Mouse (Mus musculus): ENCODE measurements around the gene Padi6. TPM values are rescaled to one million over a fixed set of nuclear protein-coding genes. Genes with fewer than 3 reads are reported as not detected.
A peak's percentile ranks its signal among the peaks of the same experiment; 100 is the strongest.

The Padi6 gene
- total RNA-seq, 1 experiment from 2014 or later, result not detected

GRCm38 (mm10) chr4:140750328-140750727 is 7.9 kb upstream of the Padi6 start:
- DNase-seq, result peak; percentile 59

- DNase-seq, result no peak
Observed at GRCm38 (mm10) chr4:140747978-140748377, 5.5 kb upstream of the Padi6 start.

GRCm38 (mm10) chr4:140744654-140745053 is 2.2 kb upstream of the Padi6 start:
- DNase-seq, result peak; percentile 82

GRCm38 (mm10) chr4:140743086-140743485 is 643 bp upstream of the Padi6 start:
- no peak for DNase-seq

- DNase-seq, result no peak
Observed at GRCm38 (mm10) chr4:140741401-140741800, 1.0 kb downstream of the Padi6 start.

- no peak for DNase-seq
Observed at GRCm38 (mm10) chr4:140740655-140741054, 1.8 kb downstream of the Padi6 start.

- no peak for DNase-seq
Observed at GRCm38 (mm10) chr4:140732871-140733270, 9.6 kb downstream of the Padi6 start.

- DNase-seq, result no peak
Observed at GRCm38 (mm10) chr4:140731654-140732053, 10.8 kb downstream of the Padi6 start.

- DNase-seq, result no peak
Observed at GRCm38 (mm10) chr4:140726907-140727306, 15.5 kb downstream of the Padi6 start.

- no peak for DNase-seq
Observed at GRCm38 (mm10) chr4:140724739-140725138, 17.7 kb downstream of the Padi6 start.

- DNase-seq, result peak; percentile 53
Observed at GRCm38 (mm10) chr4:140723801-140724200, 18.6 kb downstream of the Padi6 start.

GRCm38 (mm10) chr4:140723192-140723591 is 19.3 kb downstream of the Padi6 start:
- no peak for DNase-seq

- DNase-seq, result no peak
Observed at GRCm38 (mm10) chr4:140722710-140723109, 19.7 kb downstream of the Padi6 start.

- no peak for DNase-seq
Observed at GRCm38 (mm10) chr4:140721968-140722490, 20.4 kb downstream of the Padi6 start.

- DNase-seq, result peak; percentile 66
Observed at GRCm38 (mm10) chr4:140720091-140720490, 22.4 kb downstream of the Padi6 start.

GRCm38 (mm10) chr4:140718436-140718835 is 24.0 kb downstream of the Padi6 start:
- peak; percentile 44 for DNase-seq

- no peak for DNase-seq
Observed at GRCm38 (mm10) chr4:140716994-140717393, 25.4 kb downstream of the Padi6 start.

GRCm38 (mm10) chr4:140714586-140714985 is 27.9 kb downstream of the Padi6 start:
- DNase-seq, result no peak

- DNase-seq, result peak; percentile 94
Observed at GRCm38 (mm10) chr4:140713480-140714365, 28.7 kb downstream of the Padi6 start.

GRCm38 (mm10) chr4:140711360-140711759 is 31.1 kb downstream of the Padi6 start:
- peak; percentile 51 for DNase-seq

GRCm38 (mm10) chr4:140710781-140711180 is 31.7 kb downstream of the Padi6 start:
- DNase-seq, result no peak

GRCm38 (mm10) chr4:140709617-140710016 is 32.8 kb downstream of the Padi6 start:
- DNase-seq, result no peak

GRCm38 (mm10) chr4:140709111-140709510 is 33.3 kb downstream of the Padi6 start:
- DNase-seq, result no peak
